In the genomic region with DNA sequence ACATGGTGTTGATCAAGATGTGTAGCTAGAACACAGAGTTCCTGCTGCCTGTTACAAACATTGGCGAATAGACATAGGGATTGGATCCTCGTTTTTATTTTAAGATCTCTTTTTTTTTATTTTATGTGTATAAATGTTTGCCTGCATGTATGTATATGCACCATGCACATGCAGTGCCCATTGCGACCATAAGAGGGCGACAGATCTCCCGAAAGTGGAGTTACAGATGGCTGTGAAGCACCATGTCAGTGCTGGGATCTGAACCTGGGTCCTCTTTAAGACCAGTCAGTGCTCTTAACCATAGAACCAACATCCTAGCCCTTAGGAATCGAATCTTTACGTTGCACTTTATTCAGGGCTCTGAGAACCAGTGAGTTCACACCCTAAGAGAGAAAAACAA, we compare ENCODE assay signal across 13 mouse cellular contexts.
DNase-seq lines count a peak whose midpoint lies in the region; ATAC-seq and TF ChIP-seq lines count a peak whose summit lies in the region.
"Had no signal": no experiment of that assay in that cellular context is flagged by ENCODE, and none has a peak within 500 bp of the region (broad histone marks: within the 10 kb centered on the region; RNA-seq: fewer than 3 reads in every experiment).

No protein-coding gene starts in this region.

- no peak for TF ChIP-seq POLR2A in heart, adult 2 months (IDR thresholded peaks at IDR 0.05; ENCODE audit: insufficient read depth, low read depth, low read length)
- TF ChIP-seq POLR2A in lung, adult 2 months (IDR thresholded peaks at IDR 0.05; ENCODE audit: borderline replicate concordance, extremely low read depth, low read depth, low read length): no peak

- H3K27me3 ChIP-seq in heart, adult 2 months (ENCODE audit: control insufficient read depth, insufficient read depth, low read length): no peaks in the 10 kb centered on the region
- H3K27me3 ChIP-seq in lung, postnatal 0 days (replicated peaks; ENCODE audit: insufficient read depth, low read length): no peaks in the 10 kb centered on the region
- H3K27me3 ChIP-seq in E14TG2a.4 (ENCODE audit: insufficient read depth, low read length): no peaks in the 10 kb centered on the region
- H3K27me3 ChIP-seq: embryonic facial prominence, embryonic 15.5 days had no signal

- no peak overlapping the region for H3K27ac ChIP-seq in heart, adult 2 months
- H3K27ac ChIP-seq in lung, postnatal 0 days (ENCODE audit: low read length): no peak overlapping the region
- H3K27ac ChIP-seq: embryonic facial prominence, embryonic 15.5 days had no signal

- no peak for DNase-seq in heart, adult 2 months
- DNase-seq in heart, adult 18-20 months: no peak
- no peak for DNase-seq in lung, adult 2 months
- no peak for DNase-seq in lung, postnatal 0 days (ENCODE audit: low spot score)
- peak; percentile 83 for DNase-seq in R1 (ENCODE audit: low read depth, low spot score)
- no peak for DNase-seq in adrenal gland, postnatal 10 days
- DNase-seq: adrenal gland, postnatal 25 days; kidney, postnatal 25 days had no signal

- ATAC-seq in lung, postnatal 0 days: no peak
- ATAC-seq in megakaryocyte-erythroid progenitor cell, adult 5-6 weeks (replicated peaks; ENCODE audit: low FRiP score, low TSS enrichment, poor library complexity, severe bottlenecking): no peak
- ATAC-seq: forebrain, embryonic 14.5 days had no signal

- H3K9me3 ChIP-seq in lung, postnatal 0 days (ENCODE audit: low read length): no peaks in the 10 kb centered on the region
- H3K9me3 ChIP-seq in E14TG2a.4 (ENCODE audit: low read length): no peaks in the 10 kb centered on the region
- H3K9me3 ChIP-seq: embryonic facial prominence, embryonic 15.5 days had no signal

- peaks cover 2% of the 10 kb centered on the region; the same call in 1 of the 2 replicates for H3K36me3 ChIP-seq in heart, adult 2 months (ENCODE audit: control insufficient read depth, insufficient read depth, low read length)
- H3K36me3 ChIP-seq in lung, postnatal 0 days (ENCODE audit: insufficient read depth, low read length): no peaks in the 10 kb centered on the region
- peaks cover 37% of the 10 kb centered on the region for H3K36me3 ChIP-seq in E14TG2a.4 (ENCODE audit: insufficient read depth, low read length)
- H3K36me3 ChIP-seq: embryonic facial prominence, embryonic 15.5 days had no signal

- H3K4me3 ChIP-seq in heart, adult 2 months: no peak overlapping the region
- no peak overlapping the region for H3K4me3 ChIP-seq in lung, adult 2 months (replicated peaks; ENCODE audit: extremely low read depth, low read depth, low read length)
- no peak overlapping the region for H3K4me3 ChIP-seq in lung, postnatal 0 days (ENCODE audit: low read depth, low read length)
- 0 out of 2 replicates have a peak overlapping the region, but pooled peaks have one; percentile 73 for H3K4me3 ChIP-seq in E14TG2a.4 (replicated peaks; ENCODE audit: low read length)
- H3K4me3 ChIP-seq: embryonic facial prominence, embryonic 15.5 days had no signal

- no peak for TF ChIP-seq EP300 in heart, adult 2 months (IDR thresholded peaks at IDR 0.05; ENCODE audit: insufficient read depth, low read depth, low read length)
- no peak for TF ChIP-seq EP300 in lung, postnatal 0 days (IDR thresholded peaks at IDR 0.05)

- intact Hi-C loops in heart, adult 2 months (cut with DNase I): no loop called here

- H3K79me2 ChIP-seq in heart, adult 2 months (replicated peaks; ENCODE audit: control insufficient read depth, insufficient read depth, low read length): peaks cover 2% of the 10 kb centered on the region; the same call in 1 of the 2 replicates

- peak; percentile 48 for TF ChIP-seq CTCF in heart, adult 2 months (IDR thresholded peaks at IDR 0.05)
- TF ChIP-seq CTCF in lung, adult 2 months (IDR thresholded peaks at IDR 0.05; ENCODE audit: insufficient read depth, low read length): peak; percentile 23; the same call in 1 of the 2 replicates
- TF ChIP-seq CTCF in lung, postnatal 0 days (IDR thresholded peaks at IDR 0.05): no peak; the same call in 1 of the 2 replicates
- peak; percentile 99 for TF ChIP-seq CTCF in E14TG2a.4 (conservative IDR thresholded peaks at IDR 0.05; ENCODE audit: low read length)

- no peak overlapping the region for H3K9ac ChIP-seq in heart, adult 2 months (ENCODE audit: low read depth, low read length)
- no peak overlapping the region for H3K9ac ChIP-seq in lung, postnatal 0 days (replicated peaks; ENCODE audit: low read depth)
- H3K9ac ChIP-seq: embryonic facial prominence, embryonic 15.5 days had no signal

- no peak overlapping the region for H3K4me2 ChIP-seq in lung, postnatal 0 days (replicated peaks; ENCODE audit: low read depth, low read length)
- H3K4me2 ChIP-seq: embryonic facial prominence, embryonic 15.5 days; heart, embryonic 11.5 days had no signal

- no peaks in the 10 kb centered on the region; the same call in none of the 2 replicates for H3K4me1 ChIP-seq in heart, adult 2 months (ENCODE audit: control insufficient read depth, insufficient read depth, low read length)
- peaks cover 3% of the 10 kb centered on the region; the same call in 1 of the 2 replicates for H3K4me1 ChIP-seq in lung, adult 2 months (ENCODE audit: control insufficient read depth, insufficient read depth, low read length)
- H3K4me1 ChIP-seq in lung, postnatal 0 days (ENCODE audit: insufficient read depth, low read depth, low read length): 0 out of 2 replicates have a peak, but pooled peaks cover 3% of the 10 kb centered on the region
- peaks cover 55% of the 10 kb centered on the region for H3K4me1 ChIP-seq in E14TG2a.4 (replicated peaks; ENCODE audit: low read depth, low read length)

- 95% methylated on average over 7 of the region's 7 CpGs for WGBS in heart, adult 2 months
- WGBS in lung, adult 2 months: 92% methylated on average over 7 of the region's 7 CpGs
- WGBS in lung, postnatal 0 days: 91% methylated on average over 7 of the region's 7 CpGs
